Mouse (Mus musculus) megakaryocyte-erythroid progenitor cell, adult 5-6 weeks (primary cell): Measurements from ENCODE around the gene Rims1. TPM values are rescaled to one million over a fixed set of nuclear protein-coding genes. Genes with fewer than 3 reads are reported as not detected.

Experiments used
- ATAC-seq: replicated peaks from 2 replicates; pipeline ENCODE4 v1.8.0; 2016; ENCODE audit warnings: mild to moderate bottlenecking, inconsistent platforms; ENCODE audit not compliant: severe bottlenecking, poor library complexity, low FRiP score, low TSS enrichment
- total RNA-seq, 2 experiments: library from RNA; stranded (forward) in 1 of 2; stranded (reverse) in 1 of 2; fragments of 200-1000, 215-1000 nt in 1 of 2; fragments of >200 nt in 1 of 2; fragmentation: Nextera tagmentation in 1 of 2; gene quantifications; 2 replicates each; pipeline ENCODE4 v1.2.3; 2014 to 2017

Gene Rims1
- total RNA-seq (2014; fragmentation: Nextera tagmentation) (not detected in 2 replicates), total RNA-seq (2017) (not detected in 2 replicates)

DNA sequence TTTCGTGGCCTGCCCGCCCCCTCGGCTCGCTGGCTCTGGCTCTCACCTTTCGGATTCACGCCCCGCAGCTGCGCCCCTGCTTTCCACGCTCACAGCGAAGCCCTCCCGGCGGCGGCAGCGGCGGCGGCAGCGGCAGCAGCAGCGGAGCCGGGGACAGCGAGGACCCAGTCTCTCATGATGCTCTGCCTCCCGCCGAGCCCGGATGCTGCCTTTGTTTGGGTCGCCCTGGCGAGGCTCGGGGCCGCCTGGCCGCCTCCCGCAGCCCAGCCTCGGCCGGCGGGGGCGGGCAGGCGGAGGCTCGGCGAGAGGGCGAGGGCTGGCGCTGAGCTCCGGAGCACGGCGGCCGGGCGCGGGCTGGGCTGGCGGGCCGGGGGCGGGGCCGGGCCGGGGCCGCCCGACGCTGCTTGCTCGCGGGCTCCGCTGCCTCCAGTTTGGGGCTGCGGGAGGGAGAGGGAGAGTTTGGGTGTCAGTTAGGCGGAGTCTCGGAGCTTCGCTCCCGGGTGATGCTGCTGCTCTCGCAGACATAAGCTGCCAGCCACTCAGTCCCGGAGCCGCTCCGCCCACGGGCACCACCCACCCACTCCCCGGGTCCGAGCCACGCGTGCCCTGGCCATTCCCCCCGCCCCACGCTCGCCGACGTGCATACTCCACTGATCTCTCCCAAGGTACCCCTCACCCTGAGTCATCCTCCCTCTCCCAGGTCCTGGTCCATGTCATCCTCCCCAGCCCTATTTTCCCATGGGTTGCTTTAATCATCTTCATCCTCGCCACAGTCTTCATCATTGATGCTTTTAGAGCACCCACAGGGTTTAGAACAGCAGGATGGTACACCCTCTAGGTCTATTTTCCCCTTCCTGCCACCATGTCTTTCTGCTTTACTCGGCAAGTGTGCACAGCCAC is at the start of gene Rims1:
TSS of gene Rims1 (minus strand) at position 269 of the 900 bp plus-strand sequence.
- no peak for ATAC-seq

- ATAC-seq = no peak
Measured at GRCm38 (mm10) chr1:22806626-22807096, 867 bp upstream of the Rims1 start.

DNA sequence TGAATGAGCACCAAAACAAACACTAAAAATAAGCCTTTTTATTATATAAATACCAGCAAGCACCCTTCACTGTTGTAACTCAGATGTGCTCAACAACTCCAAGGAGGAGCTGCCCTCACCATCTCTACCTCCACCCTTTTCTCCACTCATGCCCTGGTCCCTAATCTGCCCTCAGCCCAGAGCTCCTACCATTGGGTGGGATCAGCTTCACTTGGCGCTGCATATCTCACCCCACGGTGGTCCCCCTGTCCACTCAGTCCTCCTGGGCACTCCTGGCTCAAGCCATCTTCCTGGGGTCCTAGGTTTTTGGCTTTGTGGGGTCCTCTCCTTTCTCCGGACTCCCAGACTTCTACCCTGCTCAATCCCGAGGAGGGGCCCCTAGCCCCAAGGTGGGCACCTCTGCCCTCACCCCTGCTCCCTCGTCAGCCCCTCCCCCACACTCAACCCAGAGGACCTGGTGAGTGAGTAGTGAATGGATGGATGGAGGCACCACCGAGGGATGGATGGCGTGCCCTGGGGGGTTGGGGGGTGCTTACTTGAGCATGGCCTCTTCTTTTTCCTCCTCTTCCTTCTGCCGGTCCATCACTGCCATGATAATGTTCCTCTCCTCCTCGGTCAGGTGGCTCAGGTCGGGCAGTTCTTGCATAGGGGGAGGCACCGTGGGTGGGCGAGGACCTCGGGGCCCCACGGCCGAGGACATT is 619 bp downstream of the Rims1 start:
- ATAC-seq = no peak

DNA sequence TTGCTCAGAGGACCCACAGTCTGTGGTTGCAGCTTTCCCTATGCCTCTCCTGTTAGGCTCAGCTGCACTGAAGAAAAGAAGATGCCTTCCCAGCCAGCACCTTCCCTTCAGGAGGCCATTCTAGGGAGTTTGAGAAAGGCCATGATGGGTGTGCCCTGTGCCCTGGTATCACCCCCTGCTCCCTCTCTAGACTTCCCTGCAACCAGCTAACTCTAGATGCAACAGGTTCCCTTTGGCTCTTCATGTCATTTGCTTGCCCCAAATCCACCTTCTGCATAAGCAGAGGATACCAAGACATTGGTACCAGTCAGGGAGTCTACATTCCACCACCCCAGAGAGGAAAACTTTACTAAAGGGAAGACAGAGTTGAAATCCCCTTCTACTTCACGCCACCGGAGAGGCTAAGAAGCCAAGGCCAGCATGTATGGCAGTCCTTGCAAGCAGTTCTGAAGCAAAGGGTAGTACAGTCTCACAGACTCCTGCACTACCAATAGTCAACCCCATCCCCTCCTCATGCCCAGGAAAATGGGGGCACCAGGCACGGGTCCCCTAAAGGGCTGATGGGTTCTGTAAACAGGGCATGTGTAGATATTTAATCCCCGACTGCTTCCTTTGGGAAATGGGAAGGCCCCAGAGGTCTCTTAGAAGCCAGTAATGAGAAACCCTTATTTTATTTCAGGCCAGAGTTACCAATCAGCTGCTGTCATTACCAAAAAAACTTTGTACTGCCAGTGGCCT is 1.5 kb downstream of the Rims1 start:
- ATAC-seq = no peak

DNA sequence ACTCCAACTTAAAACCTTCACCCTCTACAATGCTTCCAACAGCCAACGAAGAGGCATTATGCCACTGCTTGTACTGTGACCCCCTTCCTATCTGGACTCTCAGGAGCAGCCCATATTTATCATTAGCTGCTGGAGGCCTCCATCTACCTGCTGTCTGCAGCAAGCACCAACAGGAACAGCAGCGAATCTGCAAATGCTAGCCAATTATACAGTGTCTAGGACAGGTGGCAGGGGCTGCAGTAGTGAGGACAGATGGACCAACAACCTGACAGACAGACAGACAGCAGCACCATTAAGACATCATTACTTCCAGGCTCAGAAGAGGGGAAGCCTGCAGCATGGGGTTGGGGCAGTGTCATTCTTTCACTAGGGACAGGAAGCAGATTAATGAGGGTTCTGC is 2.3 kb downstream of the Rims1 start:
- no peak for ATAC-seq

- no peak for ATAC-seq
Measured at GRCm38 (mm10) chr1:22800276-22800675, 5.5 kb downstream of the Rims1 start.

DNA sequence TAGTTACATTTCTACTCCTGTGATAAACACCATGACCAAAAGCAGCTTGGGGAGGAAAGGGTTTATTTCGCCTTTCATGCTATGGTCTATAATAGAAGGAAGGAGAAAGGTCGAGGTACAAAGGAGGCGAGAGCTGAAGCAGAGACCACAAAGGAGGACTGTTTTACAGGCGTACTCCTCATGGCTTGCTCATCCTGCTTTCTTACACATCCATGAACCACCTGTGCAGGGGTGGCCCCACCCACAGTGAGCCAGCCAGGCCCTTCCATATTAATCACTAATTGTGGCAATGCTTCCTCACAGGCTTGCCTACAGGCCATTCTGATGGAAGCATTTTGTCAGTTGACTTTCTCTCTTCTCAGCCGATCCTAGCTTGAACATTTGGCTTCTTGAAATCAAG is 8.7 kb downstream of the Rims1 start:
- ATAC-seq = no peak

DNA sequence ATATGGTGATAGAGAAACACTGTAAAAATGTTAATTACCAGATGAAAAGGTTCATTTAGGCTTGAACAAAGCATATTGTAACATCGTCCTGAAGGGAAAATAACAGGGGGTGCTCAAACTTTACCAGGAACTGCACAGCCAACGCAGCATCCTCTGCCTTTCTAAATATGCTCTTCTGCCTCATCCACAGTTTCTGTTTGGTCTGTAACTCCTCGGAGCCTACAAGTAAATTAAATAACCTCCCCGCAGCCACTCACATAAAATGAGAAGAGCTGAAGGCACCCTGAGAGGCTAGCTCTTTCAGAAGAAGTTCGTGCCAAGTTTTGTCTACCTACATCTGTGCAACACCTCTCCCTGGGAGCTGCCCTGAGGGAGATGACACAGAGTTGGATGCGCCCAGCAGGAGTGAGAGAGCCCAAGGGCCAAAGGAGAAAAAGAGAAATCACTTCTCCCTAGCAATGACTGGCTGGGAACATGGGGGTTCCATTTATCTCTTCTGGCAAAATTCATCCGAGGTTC is 16.3 kb downstream of the Rims1 start:
- no peak for ATAC-seq

DNA sequence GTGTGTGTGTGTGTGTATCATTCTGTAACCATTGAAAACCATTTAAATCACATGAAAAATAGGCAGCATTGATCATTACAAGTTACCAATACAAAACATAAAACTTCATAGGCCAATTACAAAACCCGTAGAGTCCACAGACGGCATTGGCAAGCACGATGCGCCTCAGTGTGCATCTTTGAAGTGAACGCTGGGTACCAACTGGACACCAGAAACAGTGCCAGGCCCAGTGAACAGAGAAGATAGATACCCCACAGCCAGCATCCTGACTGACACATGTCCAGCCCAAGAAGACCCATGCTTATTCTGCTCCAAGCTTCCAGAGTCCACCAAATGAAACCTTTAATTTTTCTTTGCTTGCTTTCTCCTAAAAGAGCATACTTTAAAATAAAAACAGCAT is 18.2 kb downstream of the Rims1 start:
- no peak for ATAC-seq

DNA sequence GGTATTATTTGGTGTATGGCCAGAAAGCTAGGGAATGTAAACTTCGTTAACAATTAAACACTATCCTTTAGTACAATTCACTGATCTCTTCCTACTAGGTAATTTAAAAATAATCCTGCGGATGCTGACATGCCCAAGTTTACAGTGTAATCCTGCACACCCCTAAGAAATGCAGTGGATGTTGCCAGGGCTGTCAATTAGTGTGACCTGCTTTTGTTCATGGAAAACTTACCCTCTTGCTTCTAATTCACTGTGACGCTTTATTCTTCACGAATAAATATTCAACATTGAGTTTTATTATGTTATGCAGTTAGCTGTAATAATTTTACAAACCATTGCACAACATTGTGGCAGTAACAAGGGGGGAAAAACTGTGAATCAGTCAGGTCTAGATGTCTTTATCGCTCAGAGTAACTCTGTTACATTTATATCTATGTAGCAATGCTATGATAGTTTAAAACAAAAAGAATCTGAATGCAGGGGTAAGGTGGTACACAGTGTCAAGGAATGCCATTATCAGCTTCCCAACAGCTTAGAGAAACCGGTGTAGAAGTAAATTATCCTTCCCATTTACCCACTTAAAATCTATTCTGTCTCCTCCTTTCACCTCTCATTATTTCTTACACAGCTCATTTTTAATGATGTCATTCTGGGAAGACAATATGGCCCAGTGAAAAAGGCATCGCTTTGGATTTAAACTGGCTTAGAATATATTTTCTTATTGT is 35.1 kb downstream of the Rims1 start:
- no peak for ATAC-seq

GRCm38 (mm10) chr1:22763376-22763775 is 42.4 kb downstream of the Rims1 start:
- no peak for ATAC-seq

GRCm38 (mm10) chr1:22762780-22763179 is 43.0 kb downstream of the Rims1 start:
- ATAC-seq = no peak

- ATAC-seq = no peak
Measured at GRCm38 (mm10) chr1:22750536-22750935, 55.3 kb downstream of the Rims1 start.

DNA sequence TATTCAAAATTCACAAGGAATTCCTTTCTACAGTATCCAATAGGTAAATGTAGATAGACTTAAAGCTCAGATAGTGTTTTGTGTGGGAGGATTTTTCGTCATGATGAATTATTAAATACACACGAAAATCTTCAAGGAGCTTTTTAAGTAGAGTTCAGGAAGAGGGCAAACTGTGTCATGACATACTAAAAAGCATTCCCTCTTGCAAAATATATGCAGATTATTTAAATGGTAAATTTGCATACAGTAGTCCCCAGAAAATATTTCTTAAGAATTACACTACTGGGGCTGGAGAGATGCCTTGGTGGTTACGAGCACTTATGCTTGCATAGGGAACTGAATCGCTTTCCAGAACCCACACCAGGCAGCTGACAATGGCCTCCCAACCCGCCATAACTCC is 61.1 kb downstream of the Rims1 start:
- ATAC-seq = no peak

DNA sequence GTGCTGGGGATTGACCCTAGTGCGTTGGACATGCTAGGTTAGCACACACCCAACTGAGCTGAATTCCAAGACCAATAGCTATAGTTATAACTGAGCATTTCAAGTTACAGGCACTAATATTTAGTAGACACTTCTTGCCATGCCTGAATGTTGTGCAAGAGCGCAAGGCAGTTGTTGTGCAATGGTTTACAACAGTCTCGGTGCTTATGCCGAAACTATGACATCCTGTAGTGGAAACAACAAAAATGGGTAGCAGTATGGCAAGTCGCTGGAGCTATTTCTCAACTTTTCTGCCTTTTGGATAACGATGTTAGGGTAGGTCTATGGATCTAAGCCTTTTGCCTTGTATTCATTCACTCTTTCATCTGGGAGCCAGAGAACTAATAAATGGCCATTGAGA is 68.3 kb downstream of the Rims1 start:
- no peak for ATAC-seq

DNA sequence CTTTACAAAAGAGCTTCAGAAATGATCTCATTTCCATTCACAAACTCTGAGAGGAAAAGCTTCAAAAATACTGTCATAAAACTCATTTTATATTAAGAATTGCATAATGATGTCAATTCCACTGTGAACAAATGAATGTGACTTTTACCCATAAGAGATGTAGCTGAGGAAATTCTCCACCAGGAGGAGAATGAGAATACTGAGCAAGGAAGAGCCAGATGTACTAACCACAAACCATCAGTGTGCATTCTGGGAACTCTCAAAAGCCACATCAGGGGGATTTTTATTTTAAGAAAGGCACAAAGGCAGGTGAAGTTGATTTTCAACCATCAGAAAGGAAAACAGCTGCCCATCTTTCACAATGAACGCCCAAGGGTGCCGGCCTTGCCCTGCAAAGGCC is 71.4 kb downstream of the Rims1 start:
- no peak for ATAC-seq

- no peak for ATAC-seq
Measured at GRCm38 (mm10) chr1:22733281-22733680, 72.5 kb downstream of the Rims1 start.

DNA sequence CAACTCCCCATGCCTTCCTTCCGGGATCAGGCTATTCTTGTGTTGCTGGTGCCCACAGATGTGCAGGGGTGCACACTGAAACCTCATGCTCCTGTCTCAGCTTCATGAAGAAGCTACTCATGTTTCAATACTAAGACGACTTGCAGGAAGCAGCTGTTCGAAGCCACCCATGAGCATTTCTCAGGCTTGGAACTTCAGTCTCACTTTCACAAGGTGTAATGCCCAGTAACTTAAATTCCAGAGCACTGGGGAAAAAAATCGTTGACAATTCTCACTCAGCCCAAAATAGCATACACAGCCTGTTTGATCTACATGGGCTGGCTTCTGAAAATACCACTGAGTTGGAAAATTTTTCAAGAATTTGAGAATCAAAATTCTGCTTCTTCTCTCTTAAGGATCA is 77.6 kb downstream of the Rims1 start:
- ATAC-seq = no peak

DNA sequence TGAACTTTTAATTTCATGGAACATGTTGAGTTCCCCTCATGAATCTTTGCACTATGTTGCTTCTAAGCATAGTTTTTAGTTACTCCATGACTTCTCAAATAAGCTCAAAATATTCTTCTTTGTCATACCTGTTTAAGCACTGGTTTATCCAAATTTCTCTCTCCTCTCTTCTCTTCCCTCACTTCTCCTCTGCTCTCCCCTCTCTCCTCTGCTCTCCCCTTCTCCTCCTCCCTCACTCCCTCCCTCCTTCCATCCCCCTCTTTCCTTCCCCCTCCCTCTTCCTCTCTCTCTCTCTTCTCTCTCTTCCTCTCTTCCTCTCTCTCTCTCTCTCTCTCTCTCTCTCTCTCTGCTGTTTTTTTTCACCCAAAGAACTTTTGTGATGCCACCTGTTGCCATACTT is 84.1 kb downstream of the Rims1 start:
- ATAC-seq = no peak
